Mouse (Mus musculus) adrenal gland, postnatal 0 days (tissue): ENCODE data around the gene Armh1. TPM values are rescaled to one million over a fixed set of nuclear protein-coding genes. Genes with fewer than 3 reads are reported as not detected.

Experiments used
- polyA plus RNA-seq: library from polyadenylated mRNA; unstranded; fragments of >200 nt; fragmentation: Nextera tagmentation; extraction: Ambion mirVana; gene quantifications from 2 replicates; pipeline ENCODE4 v1.2.1, GENCODE M21; 2015

The Armh1 gene
- polyA plus RNA-seq: 1.7 and 1.8 TPM in 2 replicates

DNA sequence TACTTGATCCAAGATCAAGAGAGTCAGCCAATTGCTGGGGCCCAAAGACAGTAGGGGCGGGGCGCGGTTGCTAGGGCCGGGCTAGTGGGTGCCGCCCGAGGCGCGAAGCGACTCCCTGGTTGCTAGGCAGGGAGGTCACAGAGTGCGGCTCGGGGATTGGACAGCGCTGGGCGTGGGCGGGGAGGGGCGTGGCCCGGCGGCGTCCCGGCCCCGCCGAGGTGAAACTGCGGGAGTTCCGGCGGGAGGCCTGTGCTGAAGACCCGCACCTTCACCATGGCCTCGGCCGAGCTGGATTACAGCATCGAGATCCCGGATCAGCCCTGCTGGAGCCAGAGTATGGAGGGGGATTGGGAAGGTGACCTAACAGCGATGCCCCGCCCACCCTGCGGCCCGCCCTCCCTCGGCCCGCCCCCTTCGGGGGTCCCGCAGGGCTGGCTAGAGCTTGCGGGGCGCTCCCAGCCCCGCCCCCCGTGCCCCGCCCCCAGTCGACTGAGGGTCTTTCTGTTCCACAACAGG, at the start of gene Armh1, which contains the start of gene Tmem53:
Gene Armh1 (minus strand): TSS at position 325 of the 516 bp plus-strand sequence.
Gene Tmem53 (plus strand): TSS at position 151 of the 516 bp plus-strand sequence.

DNA sequence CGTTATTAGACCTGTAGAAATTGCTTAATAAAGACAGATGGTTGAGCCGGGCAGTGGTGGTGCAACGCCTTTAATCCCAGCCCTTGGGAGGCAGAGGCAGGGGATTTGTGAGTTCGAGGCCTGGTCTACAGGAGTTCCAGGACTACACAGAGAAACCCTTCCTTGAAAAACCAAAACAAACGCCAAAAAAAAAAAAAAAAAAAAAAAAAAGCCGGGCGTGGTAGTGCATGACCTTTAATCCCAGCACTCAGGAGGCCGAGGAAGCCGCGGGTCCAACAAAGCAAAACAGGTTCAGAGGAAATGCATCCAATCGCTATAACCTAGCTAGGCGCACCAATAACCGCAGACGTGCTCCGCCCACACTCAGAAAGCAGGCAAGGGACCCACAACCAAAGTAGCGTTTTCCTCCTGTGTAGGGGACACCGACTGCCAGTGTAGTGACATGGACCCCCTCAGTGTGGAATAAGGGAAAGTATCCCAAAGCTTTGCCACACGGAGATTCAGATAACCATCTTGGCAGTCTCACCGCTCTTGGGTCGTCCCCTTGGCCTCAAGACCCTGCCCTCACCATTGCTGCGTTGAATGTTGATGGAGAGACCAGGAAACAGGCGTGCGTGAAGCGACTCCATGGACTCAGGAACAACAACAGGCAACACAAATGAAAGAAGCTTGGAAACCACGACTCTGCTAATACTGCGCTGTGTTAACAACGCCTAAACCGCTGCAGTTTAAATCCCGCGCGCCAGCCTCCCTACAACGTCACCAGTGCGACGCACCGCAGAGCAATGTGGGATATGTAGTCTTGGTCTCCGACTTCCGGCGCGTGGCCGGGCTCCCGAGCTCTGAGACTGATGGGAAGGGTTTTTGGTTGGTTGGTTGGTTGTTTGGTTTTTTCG, 69.8 kb downstream of the Armh1 start, which contains the start of gene Kif2c:
Gene Kif2c (minus strand): TSS at position 777 of the 896 bp plus-strand sequence.

Other genes with a start within 250 kb of the Armh1 start
- 30.3 and 40.1 TPM in 2 replicates for gene Eif2b3, start 232.7 kb downstream of the Armh1 start, polyA plus RNA-seq
- 5.0 and 8.7 TPM in 2 replicates for gene Ptch2, start 156.1 kb downstream of the Armh1 start, polyA plus RNA-seq
- gene Btbd19, start 126.4 kb downstream of the Armh1 start, polyA plus RNA-seq: 4.0 and 4.5 TPM in 2 replicates
- gene Tctex1d4, start 125.3 kb downstream of the Armh1 start, polyA plus RNA-seq: not detected in 2 replicates
- 3.9 and 4.4 TPM in 2 replicates for gene Plk3, start 118.2 kb downstream of the Armh1 start, polyA plus RNA-seq
- 683 and 836 TPM in 2 replicates for gene Rps8, start 95.9 kb downstream of the Armh1 start, polyA plus RNA-seq
- 9.8 and 11.7 TPM in 2 replicates for gene Kif2c, start 69.5 kb downstream of the Armh1 start, polyA plus RNA-seq
- 51.8 and 102 TPM in 2 replicates for gene Tmem53, start 174 bp downstream of the Armh1 start, polyA plus RNA-seq
- gene Rnf220, start 244.9 kb upstream of the Armh1 start, polyA plus RNA-seq: 52.5 and 70.5 TPM in 2 replicates